Mouse (Mus musculus) lung, postnatal 36 days (tissue): ENCODE measurements around the gene Pgm2l1.
"Not testable (repeated sequence)": the region's sequence is repeated elsewhere in the genome, so short reads cannot be mapped to it uniquely, and the experiment has no call there.

ENCODE experiments used
- DNase-seq: peaks from one replicate; pipeline ENCODE4 v3.0.0; 2022; ENCODE audit warnings: mixed read lengths

The Pgm2l1 gene

GRCm38 (mm10) chr7:100230646-100231045, 3.5 kb downstream of the Pgm2l1 start:
- DNase-seq: no peak

GRCm38 (mm10) chr7:100231661-100232060, 4.5 kb downstream of the Pgm2l1 start:
- DNase-seq: no peak

GRCm38 (mm10) chr7:100233681-100234080, 6.5 kb downstream of the Pgm2l1 start:
- DNase-seq: no peak

- peak; percentile 86 for DNase-seq
Observed at GRCm38 (mm10) chr7:100234264-100234885, 7.2 kb downstream of the Pgm2l1 start.

DNA sequence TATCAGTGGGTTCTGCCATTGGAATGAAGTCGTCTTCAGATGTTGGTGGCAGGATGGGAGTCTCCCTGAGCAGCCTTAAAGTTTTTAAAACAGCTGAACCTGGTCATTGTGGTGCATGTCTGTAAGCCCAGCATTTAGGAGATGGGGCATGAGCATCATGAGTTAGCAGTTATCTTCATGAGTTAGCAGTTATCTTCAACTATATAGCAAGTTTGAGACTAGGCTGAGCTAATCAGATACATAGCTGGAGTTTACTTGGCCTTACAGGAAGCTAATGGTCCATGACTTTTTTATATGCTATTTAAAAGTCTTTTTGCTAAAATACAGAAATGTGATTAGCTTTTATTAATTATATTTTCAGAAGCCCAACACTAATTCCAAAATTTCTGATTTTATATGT, 11.1 kb downstream of the Pgm2l1 start:
- DNase-seq: no peak

GRCm38 (mm10) chr7:100240601-100241000, 13.4 kb downstream of the Pgm2l1 start:
- DNase-seq: no peak

DNA sequence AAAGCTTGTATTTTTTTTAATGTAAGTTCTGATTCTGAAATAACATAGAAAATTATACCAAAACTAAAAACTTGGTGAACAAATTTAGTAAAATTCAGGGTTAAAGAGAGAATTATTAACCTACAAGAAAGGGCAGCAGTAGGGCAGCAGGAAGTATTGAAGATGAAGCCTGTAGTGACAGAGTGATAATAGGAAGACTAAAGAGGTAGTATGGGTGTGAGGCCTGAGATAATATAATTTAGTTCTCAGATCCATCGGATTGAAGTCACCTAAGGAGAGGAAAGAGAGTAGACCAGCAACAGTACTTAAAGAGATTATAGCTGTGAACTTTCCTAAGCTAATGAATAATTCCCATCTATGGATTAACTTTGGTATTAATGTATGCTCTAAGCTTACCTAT, 15.8 kb downstream of the Pgm2l1 start:
- no peak for DNase-seq

- no peak for DNase-seq
Observed at GRCm38 (mm10) chr7:100244225-100244624, 17.0 kb downstream of the Pgm2l1 start.

GRCm38 (mm10) chr7:100245176-100245575, 18.0 kb downstream of the Pgm2l1 start:
- no peak for DNase-seq

DNA sequence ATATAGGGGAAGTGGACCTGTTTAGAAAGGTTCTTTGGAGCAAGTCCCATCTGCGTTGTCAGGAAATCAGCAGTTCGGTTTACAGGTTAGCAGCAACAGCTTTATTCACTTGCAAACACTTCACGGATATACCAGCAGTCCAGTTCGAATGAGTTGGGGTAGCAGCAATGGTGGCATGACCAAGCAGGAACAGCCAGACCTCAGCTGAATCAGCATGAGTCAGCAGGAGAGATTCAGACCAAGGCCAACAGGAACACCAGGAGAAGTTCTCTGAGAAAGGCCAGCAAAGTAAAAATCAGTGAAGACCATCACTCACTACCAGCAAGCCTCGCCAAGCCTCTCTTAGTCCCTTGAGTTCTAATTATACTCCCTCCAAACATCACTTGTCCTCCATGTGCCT, 23.5 kb downstream of the Pgm2l1 start:
- DNase-seq: no peak

DNA sequence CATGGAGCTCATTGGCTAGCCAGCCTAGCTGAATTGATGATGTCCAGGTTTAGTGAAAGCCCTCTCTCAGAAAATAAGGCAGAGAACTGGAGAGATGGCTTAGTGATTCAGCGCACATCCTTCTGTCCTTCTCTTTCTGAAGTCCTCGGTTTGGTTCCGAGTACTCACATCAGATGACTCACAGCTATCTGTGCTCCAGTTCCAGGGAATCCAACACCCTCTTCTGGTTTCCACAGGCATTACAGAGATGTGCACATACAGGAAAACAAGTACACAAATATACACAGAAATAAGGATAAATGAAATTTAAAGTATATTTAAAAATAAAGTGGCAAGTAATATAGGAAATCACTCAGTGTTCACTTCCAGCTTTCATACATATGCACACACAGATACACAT, 35.2 kb downstream of the Pgm2l1 start:
- DNase-seq: peak; percentile 13

- DNase-seq: not testable (repeated sequence)
Observed at GRCm38 (mm10) chr7:100264934-100265333, 37.7 kb downstream of the Pgm2l1 start.

GRCm38 (mm10) chr7:100272369-100272768, 45.2 kb downstream of the Pgm2l1 start:
- no peak for DNase-seq

DNA sequence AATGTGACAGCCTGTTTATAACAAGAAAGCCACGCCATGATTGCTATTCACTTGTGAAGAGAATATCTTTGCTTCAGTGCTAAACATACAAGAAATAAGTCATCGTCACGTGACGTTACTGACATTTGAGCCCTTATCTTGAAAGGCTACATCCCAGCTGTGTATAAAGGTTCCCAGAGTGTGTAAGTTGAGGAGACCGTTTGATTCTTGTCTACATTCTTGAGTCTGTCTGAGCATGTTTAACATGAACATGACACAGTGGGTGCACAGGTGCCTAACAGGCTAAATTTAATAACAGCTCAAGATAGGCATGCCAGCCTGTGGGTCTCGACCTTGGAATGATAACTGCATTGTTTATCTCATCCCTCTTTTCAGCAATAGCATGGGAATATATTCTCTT, 47.3 kb downstream of the Pgm2l1 start:
- no peak for DNase-seq

GRCm38 (mm10) chr7:100276397-100276796, 49.2 kb downstream of the Pgm2l1 start:
- peak; percentile 29 for DNase-seq

- DNase-seq: peak; percentile 65
Observed at GRCm38 (mm10) chr7:100279803-100280202, 52.6 kb downstream of the Pgm2l1 start.

- DNase-seq: no peak
Observed at GRCm38 (mm10) chr7:100281596-100281995, 54.4 kb downstream of the Pgm2l1 start.

DNA sequence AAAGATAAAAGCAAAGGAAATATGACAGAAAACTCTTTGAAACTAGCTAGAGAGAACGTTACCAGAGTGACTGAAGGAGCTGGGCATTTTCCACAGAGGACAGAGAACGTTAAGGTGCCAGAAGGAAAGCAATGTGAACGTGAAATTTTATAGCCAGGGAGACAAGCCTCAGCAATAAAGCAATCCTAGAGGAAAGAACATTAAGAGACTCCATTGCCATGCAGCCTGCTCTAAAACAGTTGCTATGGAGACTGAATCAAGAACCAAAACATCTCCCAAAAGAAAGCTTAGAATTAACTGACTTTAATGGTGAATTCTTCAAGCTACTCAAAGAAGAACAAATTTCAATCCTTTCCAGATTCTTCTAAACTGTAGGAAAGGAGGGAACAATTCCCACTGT, 56.1 kb downstream of the Pgm2l1 start:
- no peak for DNase-seq

GRCm38 (mm10) chr7:100285383-100285782, 58.2 kb downstream of the Pgm2l1 start, which contains the start of gene P4ha3:
P4ha3 (plus strand) TSS chr7:100285520.
- DNase-seq: no peak

GRCm38 (mm10) chr7:100287748-100288578, 60.8 kb downstream of the Pgm2l1 start:
- DNase-seq: peak; percentile 69

DNA sequence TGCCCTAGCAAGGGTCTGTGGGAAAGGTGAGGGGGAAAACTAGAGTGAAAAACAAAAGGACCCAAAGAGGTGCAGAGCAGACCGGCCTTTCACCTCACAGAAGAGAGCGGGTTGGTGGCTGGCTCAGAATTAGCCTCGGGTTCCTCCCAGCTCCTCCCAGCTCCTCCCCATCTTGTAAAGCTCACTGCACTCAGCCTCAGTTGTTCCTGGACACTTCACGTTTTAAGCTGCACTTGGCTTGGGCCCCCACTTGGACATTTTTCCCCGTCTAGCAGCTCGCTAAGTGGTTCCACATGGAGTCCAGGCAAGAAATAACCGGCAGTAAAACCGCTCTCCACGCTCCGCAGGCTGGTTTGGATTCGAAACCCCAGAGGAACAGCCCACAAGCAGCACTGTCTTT, 61.4 kb downstream of the Pgm2l1 start:
- peak; percentile 54 for DNase-seq

- DNase-seq: no peak
Observed at GRCm38 (mm10) chr7:100293546-100293945, 66.4 kb downstream of the Pgm2l1 start.

DNA sequence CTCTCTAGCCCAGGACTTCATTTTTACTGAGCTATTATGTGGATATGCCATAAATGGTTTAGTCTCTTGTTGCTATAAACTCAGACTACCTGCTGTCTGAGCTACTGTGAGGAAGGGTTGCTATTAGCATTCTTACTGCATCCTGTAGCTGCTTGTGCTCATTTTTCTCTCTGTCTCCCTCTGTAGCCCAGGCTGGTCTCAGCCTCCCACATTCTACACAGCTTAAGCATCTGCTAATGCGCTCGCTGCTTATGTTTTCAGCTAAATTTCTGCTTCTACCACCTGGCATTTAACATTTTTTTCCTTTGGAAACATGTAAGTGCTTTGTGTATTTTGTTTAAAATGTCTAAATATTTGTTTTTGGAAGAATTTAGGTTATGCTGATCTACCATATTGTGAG, 68.6 kb downstream of the Pgm2l1 start:
- no peak for DNase-seq

GRCm38 (mm10) chr7:100296699-100297098, 69.5 kb downstream of the Pgm2l1 start:
- no peak for DNase-seq
